Mouse (Mus musculus) ovary, postnatal 36 days (tissue): ENCODE measurements around the gene Spred2.

Source experiments
- DNase-seq: peaks from one replicate; pipeline ENCODE4 v3.0.0; 2022; ENCODE audit warnings: low spot score, mixed read lengths

Spred2 gene

DNA sequence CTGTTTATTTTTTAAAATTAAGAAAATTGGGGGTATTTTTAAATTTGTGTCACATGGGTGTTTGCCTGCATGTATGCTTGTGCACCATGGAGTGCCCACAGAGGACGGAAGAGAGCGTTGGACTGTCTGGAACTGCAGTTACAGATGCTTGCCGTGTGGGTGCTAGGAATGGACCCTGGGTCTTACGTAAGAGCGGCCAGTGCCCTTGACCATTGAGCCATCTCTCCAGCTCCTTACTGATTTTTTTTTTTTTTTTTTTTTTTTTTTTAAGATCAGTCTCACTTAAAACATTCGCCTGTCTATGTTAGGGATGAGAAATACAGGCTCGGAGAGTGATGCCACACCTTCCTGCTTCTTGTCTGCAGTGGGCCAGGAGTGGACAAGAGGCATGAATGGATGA, 29.7 kb downstream of the Spred2 start:
- DNase-seq: no peak

DNA sequence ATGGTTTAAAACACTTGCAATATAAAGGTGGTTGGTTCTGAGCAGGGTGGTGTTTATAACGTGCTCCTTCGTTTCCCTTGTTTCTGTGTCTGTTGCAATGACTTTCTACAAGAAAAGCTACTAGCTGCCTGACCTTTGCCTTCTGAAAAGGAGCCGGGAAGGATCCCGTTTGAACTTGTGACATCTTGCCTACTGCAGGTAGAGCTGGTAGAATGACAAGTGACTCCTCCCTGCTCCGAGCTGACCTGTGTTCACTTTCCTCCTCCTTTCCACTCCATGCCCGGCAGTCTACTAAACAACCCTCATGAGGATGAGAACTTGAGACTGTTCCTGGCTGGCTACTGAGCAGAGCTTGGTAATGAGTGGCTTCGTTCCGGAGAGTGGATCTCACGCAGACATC, 30.9 kb downstream of the Spred2 start:
- DNase-seq: no peak

DNA sequence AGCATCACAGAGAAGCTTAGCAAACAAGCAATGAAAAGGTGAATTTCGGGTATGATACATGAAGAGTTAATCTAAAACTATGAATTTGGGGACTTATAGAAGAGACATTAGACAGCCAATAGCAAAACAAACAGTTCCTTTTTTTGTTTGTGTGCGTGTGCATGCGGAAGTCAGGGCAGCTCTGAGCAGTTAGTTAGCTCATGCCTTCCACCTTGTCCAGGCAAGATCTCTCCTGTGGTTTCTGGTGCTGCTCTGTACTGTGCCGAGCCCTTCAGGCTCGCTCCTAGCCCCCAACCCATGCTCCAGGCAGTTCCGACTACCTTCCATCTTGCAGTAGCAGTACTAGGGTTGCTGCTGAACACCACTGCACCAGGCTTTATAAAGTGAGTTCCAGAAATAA, 31.5 kb downstream of the Spred2 start:
- DNase-seq: no peak

DNA sequence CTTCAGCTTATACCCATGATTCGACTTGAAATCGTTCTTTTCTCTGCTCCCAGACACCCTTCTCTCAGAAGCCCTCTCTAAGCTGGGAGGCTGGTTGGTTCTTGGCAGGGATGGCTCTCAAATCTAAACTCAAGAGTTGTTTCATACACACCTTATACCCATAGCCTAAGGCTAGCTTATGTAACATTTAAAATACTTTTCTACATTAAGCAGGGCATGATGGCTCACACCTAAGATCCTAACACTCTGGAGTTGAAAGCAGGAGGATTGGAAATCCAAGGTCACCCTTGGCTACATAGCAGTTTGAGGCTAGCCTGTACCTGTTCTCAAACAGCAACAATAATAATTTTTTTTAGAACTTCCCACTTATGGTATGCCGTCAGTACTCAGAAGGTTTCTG, 34.8 kb downstream of the Spred2 start:
- DNase-seq: no peak

DNA sequence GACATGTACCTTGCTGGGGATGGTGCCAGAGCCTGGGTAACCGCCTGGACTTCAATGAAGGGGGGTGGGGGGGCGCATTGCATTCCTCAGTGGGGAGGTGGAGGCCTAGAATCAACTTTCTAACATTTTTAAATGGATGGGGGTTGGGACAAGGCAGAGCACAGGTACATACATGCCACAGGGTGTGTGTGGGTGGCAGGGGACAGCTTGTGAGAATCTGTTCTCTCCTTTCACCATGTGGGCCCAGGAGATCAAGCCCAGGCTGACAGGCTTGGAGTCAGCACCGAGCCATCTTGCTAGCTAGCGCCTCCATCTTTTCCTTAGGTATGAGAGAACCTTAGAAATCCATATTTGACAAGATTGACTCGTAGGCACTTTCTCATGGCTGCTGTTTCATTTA, 35.7 kb downstream of the Spred2 start:
- DNase-seq: no peak

DNA sequence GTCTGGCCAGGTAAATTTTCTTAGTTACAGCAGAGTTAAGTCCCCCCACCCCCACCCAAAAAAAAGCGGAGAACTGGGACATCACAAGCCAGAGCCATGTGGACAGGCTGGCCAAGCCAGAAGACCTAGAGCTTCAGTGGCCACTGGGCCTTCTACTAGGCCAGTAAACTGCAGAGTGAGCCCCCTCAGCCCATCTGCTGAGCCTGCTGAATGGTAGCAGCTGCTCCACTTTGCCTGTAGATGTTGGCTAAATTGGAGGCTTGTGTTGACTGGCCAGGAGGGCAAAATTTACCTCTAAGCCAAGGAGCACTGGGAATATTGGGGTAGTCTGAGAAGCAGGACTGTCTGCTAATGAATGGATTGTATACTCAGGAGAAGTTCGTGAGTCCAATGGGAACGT, 36.4 kb downstream of the Spred2 start:
- no peak for DNase-seq

DNA sequence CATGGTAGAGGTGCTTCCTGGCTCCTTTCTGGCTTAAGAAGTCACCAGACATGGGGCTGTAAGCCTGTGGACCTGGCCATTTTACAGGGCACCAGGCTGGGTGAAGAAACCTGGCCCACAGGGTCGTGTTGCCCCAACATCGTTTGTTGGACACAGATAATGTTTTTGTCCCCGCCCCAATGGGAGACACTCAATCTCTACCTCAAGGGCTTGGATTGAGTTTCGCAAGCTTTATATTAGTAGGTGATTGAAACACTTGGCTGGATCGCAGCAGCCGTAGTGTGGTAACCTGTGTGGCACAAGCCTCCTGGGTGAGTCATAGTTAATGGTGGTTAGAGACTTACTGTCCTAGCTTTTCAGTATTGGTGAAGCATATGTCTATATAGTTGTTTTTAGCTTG, 36.9 kb downstream of the Spred2 start:
- no peak for DNase-seq

DNA sequence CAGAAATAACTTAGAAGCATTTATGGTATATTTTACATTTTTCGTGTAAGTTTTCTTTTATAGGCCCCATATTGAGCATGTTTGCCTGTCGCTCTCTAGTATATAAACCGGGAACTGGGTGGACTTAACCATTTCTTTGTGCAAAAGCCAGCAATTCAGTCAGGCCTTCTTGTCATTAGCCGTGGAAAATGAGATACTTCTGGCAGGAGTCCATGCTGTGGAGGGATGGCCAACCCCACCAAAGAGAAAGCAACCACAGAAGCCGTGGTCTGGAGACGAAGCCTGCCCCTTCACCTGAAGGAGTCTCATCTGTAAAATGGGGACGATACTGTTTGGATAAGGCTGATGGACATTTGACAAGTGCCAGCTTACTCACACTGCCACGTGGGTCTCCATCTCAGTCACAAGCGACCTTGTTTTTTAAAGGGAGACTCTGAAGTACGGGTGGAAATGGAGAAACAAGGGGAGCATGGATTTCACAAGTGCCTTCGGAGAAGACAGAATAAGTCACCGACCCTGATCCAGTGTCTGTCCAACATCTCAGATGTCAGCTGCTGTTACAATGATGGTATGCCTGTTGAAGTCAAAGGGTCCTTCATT, 37.7 kb downstream of the Spred2 start:
- DNase-seq: no peak

DNA sequence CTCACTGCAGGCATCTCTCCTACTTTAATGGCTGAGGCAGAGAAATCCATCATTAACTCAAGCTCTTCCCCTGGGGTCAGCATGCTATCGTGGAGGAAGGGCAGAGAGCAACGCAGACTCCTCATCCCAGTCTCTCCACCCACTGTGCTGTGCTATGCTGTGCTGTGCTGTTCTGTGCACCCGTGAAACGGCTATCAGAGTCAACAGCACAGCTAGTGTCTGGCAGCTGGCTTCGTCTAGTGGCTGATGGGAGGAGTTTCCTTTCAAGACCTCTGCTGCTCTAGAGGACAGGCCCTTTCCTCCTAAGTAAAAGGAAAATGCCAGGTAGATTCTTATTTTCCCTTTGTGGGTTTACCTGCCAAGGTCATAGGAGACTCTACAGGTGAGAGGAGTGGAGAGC, 38.6 kb downstream of the Spred2 start:
- no peak for DNase-seq

DNA sequence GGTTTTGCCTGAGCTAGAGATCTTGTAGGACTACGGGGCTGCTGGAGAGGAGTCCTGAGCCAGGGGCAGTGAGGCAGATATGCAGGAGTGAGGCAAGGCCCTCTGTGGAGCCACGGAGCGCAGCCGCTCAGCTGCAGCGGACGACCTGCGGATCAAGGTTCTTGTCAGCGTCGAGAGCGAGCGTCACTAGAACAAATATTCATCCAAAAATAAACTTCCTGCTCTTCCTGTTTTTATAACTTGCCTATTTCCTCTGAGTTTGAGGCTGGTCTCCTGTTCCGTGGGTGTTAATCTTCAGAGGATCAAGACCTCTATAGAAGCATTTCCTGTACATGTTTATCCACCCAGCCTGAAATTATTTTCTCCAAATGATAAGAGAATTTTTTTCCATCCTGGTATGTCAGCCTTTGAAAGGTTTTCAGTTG, 39.6 kb downstream of the Spred2 start:
- DNase-seq: no peak

DNA sequence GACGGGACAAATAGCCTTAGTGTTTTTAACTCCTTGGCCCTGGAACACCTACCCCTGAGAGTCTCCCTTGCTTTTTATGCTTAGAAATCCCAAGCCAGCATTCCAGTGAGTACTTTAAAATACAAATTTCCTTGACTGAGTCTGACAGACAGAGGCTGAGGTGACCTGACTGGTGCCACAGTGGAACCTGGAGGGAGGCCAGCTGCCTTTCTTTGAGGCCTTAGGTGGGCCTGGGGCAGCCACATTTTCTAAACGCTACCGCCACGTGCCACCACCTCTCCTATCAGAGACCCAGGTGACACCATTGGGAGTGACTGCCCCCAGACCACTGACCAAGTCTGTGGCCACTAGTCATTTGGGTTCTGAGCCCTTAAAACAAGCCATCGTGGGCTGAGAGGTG, 40.2 kb downstream of the Spred2 start:
- DNase-seq: no peak

DNA sequence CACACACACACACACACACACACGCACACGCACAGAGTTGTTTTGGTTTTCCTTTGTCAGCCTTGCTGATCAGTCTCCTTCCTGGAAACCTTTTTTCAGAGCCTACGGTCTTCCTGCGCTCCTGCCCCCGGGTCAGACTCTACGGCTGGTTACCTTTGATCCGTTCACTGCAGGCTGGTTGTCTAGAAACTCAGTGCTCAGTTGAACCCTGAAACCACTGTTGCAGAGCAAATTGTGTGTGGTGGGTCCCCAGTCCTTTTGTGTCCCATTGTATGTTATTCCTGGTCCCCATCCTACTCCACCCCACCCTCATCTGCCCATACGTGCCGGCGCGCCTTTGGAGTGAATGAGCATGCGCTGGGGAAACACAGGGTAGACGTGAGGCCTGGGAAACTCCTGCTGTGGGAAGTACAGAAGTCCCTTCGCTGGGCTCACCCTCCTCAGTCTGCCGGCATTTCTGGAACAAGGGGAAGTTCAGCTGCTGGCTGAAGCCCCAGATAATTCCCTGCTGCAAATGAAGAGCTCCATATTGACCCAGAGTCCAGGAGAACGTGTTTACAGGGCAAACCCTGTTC, 40.9 kb downstream of the Spred2 start:
- no peak for DNase-seq

DNA sequence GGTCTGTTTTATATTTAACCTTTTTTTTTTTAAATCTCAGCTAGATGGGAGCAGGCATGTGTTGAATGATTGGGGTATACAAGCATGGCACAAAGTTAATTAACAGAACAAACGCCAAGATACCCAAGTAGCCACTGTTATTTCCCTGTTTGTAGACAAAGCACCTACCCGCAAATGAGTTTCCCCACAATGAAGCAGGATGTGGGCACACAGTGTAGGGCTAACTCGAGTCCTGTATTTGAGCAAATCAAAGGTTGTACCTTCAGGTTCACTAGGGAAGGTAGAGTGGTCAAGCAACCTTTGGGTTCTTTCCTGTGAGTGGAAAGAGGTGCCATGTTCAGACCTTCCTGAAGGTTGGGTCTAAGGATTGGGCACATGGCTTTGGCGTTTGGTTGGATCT, 41.5 kb downstream of the Spred2 start:
- no peak for DNase-seq

DNA sequence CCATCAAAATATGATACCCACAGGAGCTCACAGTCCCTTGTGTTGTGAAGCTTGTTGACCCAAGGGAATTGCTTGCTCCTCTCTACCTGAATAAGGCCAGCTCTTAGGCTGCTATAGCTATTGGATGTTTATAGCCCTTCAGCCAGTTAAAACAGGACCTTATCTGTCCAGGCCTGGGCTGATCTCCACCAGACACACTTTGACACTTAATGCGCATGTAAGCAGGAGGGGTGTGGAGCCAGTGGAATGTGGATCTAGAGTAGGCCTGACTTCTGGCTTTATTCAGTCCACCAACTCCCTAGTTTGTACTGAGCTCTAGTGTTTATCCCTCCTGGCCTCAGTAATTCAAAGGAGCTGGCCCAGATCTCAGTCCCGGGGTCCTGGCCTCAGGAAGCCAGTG, 42.1 kb downstream of the Spred2 start:
- no peak for DNase-seq

DNA sequence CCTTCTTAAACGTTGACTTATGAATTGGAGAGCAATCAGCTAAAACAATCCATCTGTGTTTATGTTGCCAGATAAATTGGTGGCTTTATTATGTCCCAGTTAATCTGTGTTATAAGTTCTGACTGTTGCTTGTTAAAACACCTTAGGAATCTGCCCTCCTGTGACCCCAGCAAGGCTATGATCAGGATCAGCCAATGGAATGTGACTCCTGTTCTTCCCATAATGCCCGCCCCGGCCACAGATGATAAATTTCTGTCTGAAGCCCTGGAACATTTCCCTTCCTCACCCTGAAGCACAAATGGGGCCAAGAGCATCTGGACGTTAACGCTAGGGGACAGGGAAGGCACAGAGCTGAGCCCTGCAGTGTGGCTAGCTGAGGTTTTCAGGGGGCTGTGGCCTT, 45.4 kb downstream of the Spred2 start:
- no peak for DNase-seq

DNA sequence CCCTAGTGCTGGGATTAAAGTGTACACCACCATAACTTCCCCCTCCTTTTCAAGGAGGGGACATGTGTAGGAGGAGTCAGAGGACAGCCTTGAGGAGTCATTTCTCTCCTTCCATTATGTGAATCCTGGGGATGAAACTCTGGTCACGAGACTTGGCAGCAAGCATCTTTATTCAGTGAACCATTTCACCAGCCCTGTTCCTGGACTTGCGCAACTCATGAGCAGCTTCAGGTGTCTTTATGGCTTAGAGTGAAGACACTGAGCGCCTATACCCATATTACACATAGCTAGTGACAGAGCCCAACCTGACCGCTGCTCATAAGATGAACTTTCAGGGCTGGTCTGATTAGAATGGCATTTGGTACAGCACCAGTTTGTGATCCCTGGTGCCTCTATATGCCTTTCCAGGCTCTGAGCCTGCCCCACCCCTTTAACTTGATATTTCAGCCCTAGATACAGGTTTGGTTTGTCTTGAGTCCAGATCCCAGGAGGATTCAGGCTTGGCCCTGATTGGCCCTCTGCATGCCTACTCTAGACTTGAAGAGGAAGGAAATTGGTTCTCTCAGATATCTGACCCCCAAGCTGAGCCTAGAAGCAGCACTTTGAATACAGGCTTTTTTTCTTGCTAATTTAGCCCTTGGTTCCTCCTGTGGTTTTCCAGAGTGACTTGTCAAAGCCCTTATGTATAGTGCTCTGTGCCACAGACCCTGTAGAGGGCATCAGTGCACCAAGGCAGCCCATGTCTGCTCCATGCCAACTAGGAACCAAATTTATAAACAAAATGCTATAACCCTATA, 48.0 kb downstream of the Spred2 start:
- no peak for DNase-seq

DNA sequence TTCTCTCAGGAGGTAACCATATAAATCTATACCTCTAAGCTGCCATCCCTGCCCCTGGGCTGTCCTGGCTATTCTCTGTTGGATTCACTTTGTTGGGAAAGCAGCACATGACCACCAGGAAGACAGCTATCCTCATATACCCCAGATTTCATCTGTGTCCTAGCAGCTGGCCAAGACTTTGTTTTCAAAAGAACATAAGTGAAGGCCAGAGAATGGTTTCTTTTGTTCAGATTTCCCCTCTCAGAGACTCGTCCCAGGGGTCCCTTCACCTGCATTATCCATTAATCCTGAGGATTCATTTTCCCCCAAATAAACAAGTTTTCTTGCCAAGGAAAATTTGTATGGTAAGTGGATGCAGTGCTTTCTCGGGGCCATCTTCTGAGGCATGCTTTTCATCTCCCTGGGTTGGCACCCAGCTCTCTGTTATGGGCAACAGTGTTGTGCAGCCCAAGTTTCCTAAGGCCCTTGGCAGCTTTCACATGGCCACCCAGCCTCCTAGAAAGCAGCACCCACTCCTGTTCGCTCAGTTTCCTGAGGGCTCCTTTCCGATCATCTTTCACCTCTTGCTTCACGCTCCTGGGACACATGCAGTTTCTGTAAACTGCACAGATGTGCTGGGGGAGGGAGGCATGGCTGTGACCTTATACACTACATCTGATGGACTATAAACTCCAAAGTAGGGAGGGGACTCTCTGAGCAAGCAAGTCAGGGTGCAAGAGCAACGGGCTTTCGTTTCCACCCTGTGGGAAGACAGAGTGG, 49.0 kb downstream of the Spred2 start:
- DNase-seq: no peak

DNA sequence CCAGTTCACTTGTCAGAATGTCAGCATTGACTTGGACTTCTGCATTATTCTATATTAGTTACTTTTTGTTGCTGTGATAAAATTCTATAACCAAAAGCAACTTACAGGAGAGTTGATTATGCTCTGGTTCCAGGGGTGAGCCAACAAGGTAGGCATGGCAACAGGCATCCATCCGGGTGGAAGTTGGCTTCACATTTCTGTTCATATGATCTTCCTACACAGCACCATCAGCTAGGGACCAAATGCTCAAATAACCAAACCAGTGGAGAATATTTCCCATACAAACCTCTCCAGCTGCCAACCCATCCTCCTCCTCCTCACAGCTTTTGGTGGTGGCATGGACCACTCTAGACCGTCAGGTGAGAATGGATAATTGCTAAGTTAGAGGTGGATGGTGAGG, 51.9 kb downstream of the Spred2 start:
- DNase-seq: no peak

DNA sequence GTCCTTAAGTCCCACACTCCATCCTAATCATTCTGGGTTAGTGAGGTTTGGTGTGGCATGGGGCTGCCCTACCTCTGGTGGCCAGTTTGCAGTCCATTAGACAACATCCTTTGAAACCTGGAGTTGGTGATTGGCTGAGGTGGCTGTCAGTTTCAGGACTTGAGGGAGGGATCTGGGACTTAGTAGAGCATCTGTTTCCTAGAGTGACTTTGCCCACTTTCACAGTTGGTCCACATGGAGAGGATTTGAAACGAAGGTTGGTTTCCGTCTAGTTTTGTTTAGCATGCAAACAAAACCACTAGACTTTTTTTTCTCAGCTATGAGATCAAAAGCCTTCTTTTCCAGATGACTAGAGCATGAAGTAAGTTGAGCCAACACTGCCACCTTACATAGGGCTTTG, 53.5 kb downstream of the Spred2 start:
- DNase-seq: no peak

DNA sequence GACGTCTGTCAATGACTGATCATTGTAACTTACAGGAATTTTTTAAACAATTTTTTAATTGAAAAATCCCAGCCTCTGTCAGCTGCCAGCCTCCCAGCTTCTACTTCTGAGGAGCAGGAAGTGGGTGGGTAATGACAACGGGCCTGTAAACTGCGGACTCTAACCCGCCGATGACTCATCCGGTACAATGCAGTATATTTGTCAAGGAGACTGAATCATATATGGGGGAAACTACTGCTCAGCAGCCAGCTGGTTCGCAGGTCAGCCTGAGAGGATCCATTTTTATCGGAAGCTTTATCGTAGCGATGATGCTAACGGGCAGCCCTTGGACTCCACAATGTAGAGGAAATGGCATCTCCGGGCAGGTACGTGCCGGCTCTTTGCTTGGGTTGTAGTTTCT, 55.2 kb downstream of the Spred2 start:
- DNase-seq: no peak

DNA sequence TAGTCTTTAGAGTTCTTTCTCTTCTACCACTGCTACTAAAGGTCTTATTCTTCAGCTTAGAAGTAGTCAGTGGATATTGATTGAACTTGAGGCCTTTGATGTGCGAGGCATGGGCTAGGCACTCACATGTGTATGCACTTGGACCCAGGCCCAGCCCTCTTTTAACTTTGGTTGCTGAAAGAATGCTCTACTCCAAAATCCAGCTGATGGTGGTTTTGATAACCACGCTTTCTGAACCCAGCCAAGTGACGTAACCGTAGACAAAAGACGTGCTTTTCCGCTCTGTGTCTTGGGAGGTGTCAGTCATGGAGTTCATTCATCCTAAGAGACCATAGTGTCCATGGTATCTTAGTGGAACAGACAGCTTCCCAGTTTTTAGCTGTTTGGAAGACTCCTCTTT, 57.9 kb downstream of the Spred2 start:
- no peak for DNase-seq

DNA sequence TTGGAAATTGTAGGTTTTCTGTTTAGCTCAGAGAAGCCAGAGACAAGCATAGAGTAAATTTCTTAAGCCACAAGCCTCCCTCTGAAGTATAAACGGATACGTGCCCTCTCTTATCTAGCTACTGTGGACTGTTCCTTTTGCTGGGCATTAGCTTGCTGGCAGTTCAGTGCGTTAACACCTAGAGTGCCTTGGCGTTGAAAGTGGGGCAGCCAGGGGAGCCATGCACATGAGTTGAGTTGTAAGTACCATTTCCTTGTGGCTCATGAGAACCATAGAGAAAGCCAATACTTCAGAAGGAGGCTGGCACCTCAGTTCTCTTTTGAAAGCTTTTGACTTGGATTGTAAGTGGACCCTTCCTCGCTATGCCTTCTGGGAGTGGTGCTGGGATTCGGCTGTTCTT, 58.6 kb downstream of the Spred2 start:
- no peak for DNase-seq

DNA sequence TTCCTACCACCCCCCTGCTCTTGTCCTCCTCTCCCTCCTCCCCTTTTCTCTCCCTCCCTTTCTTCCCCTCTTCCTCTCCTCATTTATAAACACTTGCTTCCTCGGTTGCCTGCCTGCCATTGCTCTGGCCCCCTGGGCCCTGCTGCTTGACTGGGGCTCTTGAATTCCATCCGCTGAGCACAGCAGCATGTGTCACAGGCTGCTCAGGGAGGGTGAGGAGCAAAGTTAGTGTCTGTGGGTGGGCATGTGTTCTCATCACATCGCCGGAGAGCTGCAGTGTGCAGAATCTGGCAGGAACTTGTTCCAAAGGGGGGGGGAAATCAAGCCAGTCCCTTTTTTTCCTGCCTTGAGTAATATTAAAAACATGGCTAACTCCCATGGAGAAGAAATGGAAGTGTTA, 59.1 kb downstream of the Spred2 start:
- DNase-seq: no peak
